Mouse (Mus musculus) limb, embryonic 13.5 days (tissue): Measurements from ENCODE around the gene Nudt8. TPM values are rescaled to one million over a fixed set of nuclear protein-coding genes. Genes with fewer than 3 reads are reported as not detected.

Experiments
- ATAC-seq: fragments of 200-750 bp; cut with Nextera tagmentation; 2 replicates; pipeline ENCODE4 v1.8.0; 2017; ENCODE audit warnings: low read depth, moderate number of reproducible peaks, moderate TSS enrichment; ENCODE audit not compliant: low FRiP score
- H3K27ac ChIP-seq: fragments of 300-500 bp; sonication (generic); 2 replicates; pipeline ENCODE4 v1.5.1; 2015; ENCODE audit warnings: inconsistent platforms, mild to moderate bottlenecking, moderate library complexity
- H3K27me3 ChIP-seq: fragments of 300-500 bp; sonication (generic); 2 replicates; pipeline ENCODE4 v1.6.1; 2015; ENCODE audit warnings: mild to moderate bottlenecking, inconsistent platforms
- H3K36me3 ChIP-seq: fragments of 300-500 bp; sonication (generic); 2 replicates; pipeline ENCODE4 v1.6.1; 2015; ENCODE audit warnings: inconsistent platforms, mild to moderate bottlenecking, moderate library complexity
- H3K4me1 ChIP-seq: fragments of 300-500 bp; sonication (generic); 2 replicates; pipeline ENCODE4 v1.6.1; 2015; ENCODE audit warnings: inconsistent platforms
- H3K4me2 ChIP-seq: fragments of 300-500 bp; sonication (generic); replicated peaks from 2 replicates; pipeline ENCODE4 v1.6.1; 2015; ENCODE audit warnings: inconsistent platforms, mild to moderate bottlenecking, moderate library complexity
- H3K4me3 ChIP-seq: fragments of 300-500 bp; sonication (generic); 2 replicates; pipeline ENCODE4 v1.5.1; 2015; ENCODE audit warnings: moderate library complexity, mild to moderate bottlenecking, inconsistent platforms
- H3K9ac ChIP-seq: fragments of 300-500 bp; sonication (generic); 2 replicates; pipeline ENCODE4 v1.6.1; 2015; ENCODE audit warnings: mild to moderate bottlenecking, inconsistent platforms
- H3K9me3 ChIP-seq: fragments of 300-500 bp; sonication (generic); 2 replicates; pipeline ENCODE4 v1.6.1; 2016; ENCODE audit warnings: inconsistent platforms
- WGBS: fragments of 180-500 bp; shearing (Covaris S2); methylation state at CpG from one replicate; pipeline ENCODE4 v1.1.7; 2015; 5-methylcytosine and 5-hydroxymethylcytosine counted together
- polyA plus RNA-seq: library from polyadenylated mRNA; unstranded; fragments of >200 nt; fragmentation: Nextera tagmentation; extraction: Ambion mirVana; gene quantifications from 2 replicates; pipeline ENCODE4 v1.2.1, GENCODE M21; 2015

Gene Nudt8
- polyA plus RNA-seq, 1 experiment from 2014 or later = 34.2 TPM

DNA sequence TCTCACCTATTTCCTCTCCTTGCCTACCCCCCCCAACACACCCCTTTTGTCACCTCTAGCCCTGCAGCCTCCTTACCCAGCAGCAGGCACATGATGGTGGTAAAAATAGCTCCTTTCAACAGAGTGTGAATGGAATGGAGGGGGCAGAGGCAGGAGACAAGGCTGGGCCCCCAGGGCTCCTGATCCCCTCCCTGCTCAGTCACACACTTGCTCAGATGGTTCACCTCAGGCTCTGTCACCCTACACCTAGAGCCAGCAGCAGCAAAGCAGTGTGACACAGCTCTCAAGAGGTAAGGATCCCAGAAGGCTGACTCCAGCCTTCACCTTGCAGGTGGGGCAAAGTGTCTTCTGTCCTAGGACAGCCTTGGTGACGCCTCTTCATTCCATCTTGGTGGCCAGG, 2.7 kb downstream of the Nudt8 start, which contains the start of gene Doc2g:
Doc2g (plus strand) TSS at position 202 of the 400 bp plus-strand sequence.
- ATAC-seq = no peak
- Histone ChIP-seq H3K4me1 (peaks cover 17% of the 10 kb centered on the region), H3K4me2 (no peak within 1 kb of the TSS), H3K36me3 (peaks cover 33% of the 10 kb centered on the region), H3K27ac (no peak within 1 kb of the TSS), H3K9ac (peak within 1 kb of the TSS; percentile 31; the same call in 1 of the 2 replicates), H3K27me3 (no peaks in the 10 kb centered on the region), H3K9me3 (no peaks in the 10 kb centered on the region), H3K4me3 (no peak within 1 kb of the TSS)
- 57% methylated on average over 1 of the region's 1 CpGs for WGBS

- Histone ChIP-seq H3K9ac (0 out of 2 replicates have a peak overlapping the region, but pooled peaks have one; percentile 31), H3K36me3 (peaks cover 39% of the 10 kb centered on the region), H3K27me3 (no peaks in the 10 kb centered on the region), H3K4me3 (no peak overlapping the region), H3K9me3 (no peaks in the 10 kb centered on the region), H3K4me1 (peaks cover 17% of the 10 kb centered on the region), H3K27ac (no peak overlapping the region), H3K4me2 (no peak overlapping the region)
- ATAC-seq = no peak
- 70% methylated on average over 12 of the region's 12 CpGs for WGBS
Observed at GRCm38 (mm10) chr19:4003641-4004040, 3.3 kb downstream of the Nudt8 start.

GRCm38 (mm10) chr19:4004331-4004730, 4.0 kb downstream of the Nudt8 start:
- no peaks in the 10 kb centered on the region for H3K9me3 ChIP-seq
- WGBS = 87% methylated on average over 15 of the region's 15 CpGs
- H3K9ac ChIP-seq = peak overlapping the region; percentile 31; the same call in 1 of the 2 replicates
- no peak overlapping the region for H3K27ac ChIP-seq
- no peak overlapping the region for H3K4me3 ChIP-seq
- no peak for ATAC-seq
- H3K4me1 ChIP-seq = peaks cover 17% of the 10 kb centered on the region
- no peaks in the 10 kb centered on the region for H3K27me3 ChIP-seq
- no peak overlapping the region for H3K4me2 ChIP-seq
- peaks cover 46% of the 10 kb centered on the region for H3K36me3 ChIP-seq

DNA sequence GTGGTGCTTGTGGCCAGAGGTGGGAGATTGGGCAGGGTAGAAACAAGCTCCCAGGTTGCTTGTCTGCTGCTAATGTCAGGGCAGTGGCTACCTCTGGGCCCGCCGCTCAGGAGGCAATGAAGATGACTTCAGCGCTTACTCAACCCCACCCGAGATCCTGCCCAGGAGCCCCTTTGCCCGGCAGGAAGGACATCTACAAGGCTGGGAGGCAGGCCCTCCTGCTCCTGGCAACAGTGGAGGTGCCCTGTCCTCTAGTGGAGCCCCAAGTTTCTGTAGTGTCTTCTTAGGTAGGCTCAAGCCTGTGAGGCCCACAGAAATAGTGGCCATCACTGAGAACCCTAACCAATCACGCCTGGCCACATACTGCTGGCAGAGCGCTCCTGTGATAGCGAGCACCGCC, 4.7 kb downstream of the Nudt8 start:
- H3K27ac ChIP-seq = no peak overlapping the region
- peaks cover 11% of the 10 kb centered on the region for H3K4me1 ChIP-seq
- no peaks in the 10 kb centered on the region for H3K9me3 ChIP-seq
- peaks cover 53% of the 10 kb centered on the region for H3K36me3 ChIP-seq
- H3K27me3 ChIP-seq = no peaks in the 10 kb centered on the region
- H3K4me2 ChIP-seq = no peak overlapping the region
- 88% methylated on average over 9 of the region's 9 CpGs for WGBS
- no peak overlapping the region for H3K4me3 ChIP-seq
- no peak overlapping the region for H3K9ac ChIP-seq
- ATAC-seq = no peak

GRCm38 (mm10) chr19:4005971-4006370, 5.6 kb downstream of the Nudt8 start:
- Histone ChIP-seq H3K27ac (no peak overlapping the region), H3K9ac (no peak overlapping the region), H3K4me1 (peaks cover 9% of the 10 kb centered on the region), H3K4me2 (no peak overlapping the region), H3K9me3 (no peaks in the 10 kb centered on the region), H3K27me3 (no peaks in the 10 kb centered on the region), H3K36me3 (peaks cover 59% of the 10 kb centered on the region), H3K4me3 (no peak overlapping the region)
- no peak for ATAC-seq
- 99% methylated on average over 8 of the region's 8 CpGs for WGBS

GRCm38 (mm10) chr19:4011086-4011485, 10.7 kb downstream of the Nudt8 start:
- Histone ChIP-seq H3K9me3 (no peaks in the 10 kb centered on the region), H3K36me3 (peaks cover 50% of the 10 kb centered on the region), H3K9ac (no peak overlapping the region), H3K4me2 (peak overlapping the region; percentile 81; the same call in 1 of the 2 replicates), H3K4me1 (peaks cover 6% of the 10 kb centered on the region), H3K4me3 (peak overlapping the region; percentile 7; the same call in 1 of the 2 replicates), H3K27me3 (no peaks in the 10 kb centered on the region), H3K27ac (no peak overlapping the region)
- WGBS = 92% methylated on average over 5 of the region's 5 CpGs
- ATAC-seq = no peak

GRCm38 (mm10) chr19:4012432-4013022, 12.1 kb downstream of the Nudt8 start, which contains the start of gene Ndufv1:
Ndufv1 (minus strand) TSS chr19:4012806.
- peak within 1 kb of the TSS; percentile 83 for H3K4me3 ChIP-seq
- no peaks in the 10 kb centered on the region for H3K27me3 ChIP-seq
- peak within 1 kb of the TSS; percentile 85 for H3K9ac ChIP-seq
- H3K4me1 ChIP-seq = peaks cover 6% of the 10 kb centered on the region
- under 1% methylated on average over 45 of the region's 45 CpGs for WGBS
- peak; percentile 99 for ATAC-seq
- peak within 1 kb of the TSS; percentile 44 for H3K27ac ChIP-seq
- peaks cover 35% of the 10 kb centered on the region for H3K36me3 ChIP-seq
- H3K4me2 ChIP-seq = peak within 1 kb of the TSS; percentile 81
- no peaks in the 10 kb centered on the region for H3K9me3 ChIP-seq

DNA sequence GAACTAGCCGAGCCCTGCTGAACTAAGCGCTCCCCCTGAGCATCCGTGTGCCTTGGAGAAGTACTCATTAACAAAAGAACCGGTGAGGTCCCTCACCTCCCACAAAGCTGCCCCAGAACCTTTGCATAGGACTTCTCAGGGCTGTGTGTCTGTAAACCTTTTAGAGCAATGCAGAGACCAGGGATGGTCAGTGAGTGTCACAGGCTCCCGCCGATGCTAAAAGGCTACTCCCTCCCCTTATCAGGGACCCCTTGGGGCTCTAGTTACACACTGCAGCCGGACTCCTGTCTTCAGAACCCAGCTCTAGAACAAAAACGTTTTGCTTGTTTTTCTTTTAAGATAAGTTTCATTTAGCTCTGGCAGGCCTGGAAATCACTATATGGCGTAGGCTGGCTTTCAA, 12.7 kb downstream of the Nudt8 start:
- Histone ChIP-seq H3K4me2 (peak overlapping the region; percentile 62), H3K36me3 (peaks cover 30% of the 10 kb centered on the region), H3K9ac (peak overlapping the region; percentile 57), H3K4me3 (peak overlapping the region; percentile 83), H3K27me3 (no peaks in the 10 kb centered on the region), H3K4me1 (peaks cover 6% of the 10 kb centered on the region), H3K9me3 (no peaks in the 10 kb centered on the region), H3K27ac (no peak overlapping the region)
- 21% methylated on average over 9 of the region's 9 CpGs for WGBS
- ATAC-seq = no peak; the same call in none of the 2 replicates

GRCm38 (mm10) chr19:4014802-4015201, 14.4 kb downstream of the Nudt8 start:
- Histone ChIP-seq H3K27ac (no peak overlapping the region), H3K4me1 (peaks cover 14% of the 10 kb centered on the region), H3K9ac (0 out of 2 replicates have a peak overlapping the region, but pooled peaks have one; percentile 45), H3K9me3 (no peaks in the 10 kb centered on the region), H3K36me3 (peaks cover 12% of the 10 kb centered on the region), H3K4me3 (no peak overlapping the region), H3K27me3 (no peaks in the 10 kb centered on the region), H3K4me2 (no peak overlapping the region)
- no peak for ATAC-seq

GRCm38 (mm10) chr19:4015635-4016034, 15.3 kb downstream of the Nudt8 start:
- Histone ChIP-seq H3K4me3 (no peak overlapping the region), H3K27me3 (no peaks in the 10 kb centered on the region), H3K36me3 (peaks cover 5% of the 10 kb centered on the region), H3K9me3 (no peaks in the 10 kb centered on the region), H3K9ac (no peak overlapping the region), H3K27ac (no peak overlapping the region), H3K4me2 (no peak overlapping the region), H3K4me1 (peaks cover 14% of the 10 kb centered on the region)
- WGBS = 50% methylated on average over 5 of the region's 5 CpGs
- no peak for ATAC-seq

DNA sequence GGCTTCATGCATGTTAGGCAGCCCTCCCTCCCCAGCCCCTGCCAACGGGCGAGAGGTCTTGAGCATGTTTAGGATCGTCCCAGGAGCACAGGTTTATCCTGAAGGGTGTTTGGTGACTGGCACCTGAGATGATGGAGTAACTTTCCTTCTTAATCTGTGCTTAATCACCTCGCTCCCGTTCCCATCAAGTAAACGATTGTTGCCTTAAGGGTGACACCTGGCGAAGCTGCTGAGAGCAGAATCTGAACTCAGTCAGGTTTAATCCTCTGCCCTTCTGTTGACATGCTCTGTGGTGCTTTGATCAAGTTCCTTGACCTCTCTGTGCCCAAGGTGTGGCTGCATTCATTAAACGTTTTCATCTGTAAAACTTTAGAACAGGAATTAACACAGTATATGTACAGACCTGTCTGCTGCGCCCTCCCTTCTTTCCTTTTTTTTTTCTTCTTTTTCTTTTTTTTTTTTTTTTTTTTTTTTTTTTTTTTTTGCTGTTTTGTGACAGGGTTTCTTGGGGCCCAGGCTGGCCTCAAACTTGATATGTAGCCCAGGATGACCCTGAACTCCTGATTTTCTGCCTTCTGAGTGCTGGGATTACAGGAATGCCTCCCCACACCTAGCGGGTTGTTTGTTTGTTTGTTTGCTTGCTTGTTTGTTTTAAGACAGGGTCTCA, 17.7 kb downstream of the Nudt8 start:
- H3K27me3 ChIP-seq = no peaks in the 10 kb centered on the region
- H3K9ac ChIP-seq = no peak overlapping the region
- H3K27ac ChIP-seq = no peak overlapping the region
- no peaks in the 10 kb centered on the region for H3K36me3 ChIP-seq
- H3K4me1 ChIP-seq = peaks cover 8% of the 10 kb centered on the region; the same call in 1 of the 2 replicates
- ATAC-seq = no peak
- H3K4me2 ChIP-seq = no peak overlapping the region
- 55% methylated on average over 10 of the region's 10 CpGs for WGBS
- no peaks in the 10 kb centered on the region for H3K9me3 ChIP-seq
- no peak overlapping the region for H3K4me3 ChIP-seq

- Histone ChIP-seq H3K36me3 (no peaks in the 10 kb centered on the region), H3K27me3 (no peaks in the 10 kb centered on the region), H3K4me2 (no peak overlapping the region), H3K9ac (no peak overlapping the region), H3K27ac (no peak overlapping the region), H3K9me3 (no peaks in the 10 kb centered on the region), H3K4me1 (peaks cover 8% of the 10 kb centered on the region; the same call in 1 of the 2 replicates), H3K4me3 (no peak overlapping the region)
- peak; percentile 86 for ATAC-seq
- 39% methylated on average over 18 of the region's 18 CpGs for WGBS
Observed at GRCm38 (mm10) chr19:4018743-4019583, 18.6 kb downstream of the Nudt8 start.
